In genomic region chr7:80134454-80135172, GRCm38 (mm10) we compare ENCODE assay signal across 8 mouse cellular contexts. TPM values are rescaled to one million over a fixed set of nuclear protein-coding genes. Genes with fewer than 3 reads are reported as not detected.
DNase-seq lines count a peak whose midpoint lies in the region; ATAC-seq lines count a peak whose summit lies in the region.

No protein-coding gene starts in this region.

- H3K4me2 ChIP-seq in midbrain, embryonic 14.5 days (ENCODE audit: low read length) = no peak overlapping the region
- H3K4me2 ChIP-seq in forebrain, embryonic 14.5 days (ENCODE audit: low read length) = no peak overlapping the region; the same call in 1 of the 2 replicates
- H3K4me2 ChIP-seq in heart, embryonic 16.5 days (ENCODE audit: low read depth, low read length) = peak overlapping the region; percentile 22
- peak overlapping the region; percentile 23; the same call in 1 of the 2 replicates for H3K4me2 ChIP-seq in lung, embryonic 16.5 days (ENCODE audit: low read depth, low read length)
- H3K4me2 ChIP-seq in stomach, embryonic 14.5 days (replicated peaks; ENCODE audit: low read depth, low read length) = no peak overlapping the region

- H3K27ac ChIP-seq in midbrain, embryonic 14.5 days (replicated peaks; ENCODE audit: low read depth, low read length) = no peak overlapping the region
- no peak overlapping the region for H3K27ac ChIP-seq in midbrain, embryonic 10.5 days (replicated peaks)
- peak overlapping the region; percentile 45; the same call in 1 of the 2 replicates for H3K27ac ChIP-seq in forebrain, embryonic 14.5 days (ENCODE audit: low read depth, low read length)
- peak overlapping the region; percentile 93 for H3K27ac ChIP-seq in heart, embryonic 16.5 days (ENCODE audit: low read length)
- H3K27ac ChIP-seq in lung, embryonic 16.5 days (ENCODE audit: low read length) = peak overlapping the region; percentile 95
- H3K27ac ChIP-seq in stomach, embryonic 14.5 days (ENCODE audit: low read length) = peak overlapping the region; percentile 36; the same call in 1 of the 2 replicates

- H3K9ac ChIP-seq in midbrain, embryonic 14.5 days (replicated peaks; ENCODE audit: low read length) = no peak overlapping the region
- no peak overlapping the region for H3K9ac ChIP-seq in forebrain, embryonic 14.5 days (ENCODE audit: low read length)
- H3K9ac ChIP-seq in heart, embryonic 16.5 days (ENCODE audit: low read length) = peak overlapping the region; percentile 51
- peak overlapping the region; percentile 36; the same call in 1 of the 2 replicates for H3K9ac ChIP-seq in lung, embryonic 16.5 days (ENCODE audit: low read length)
- H3K9ac ChIP-seq in stomach, embryonic 14.5 days (replicated peaks; ENCODE audit: low read depth, low read length) = no peak overlapping the region

- H3K4me1 ChIP-seq in midbrain, embryonic 14.5 days (ENCODE audit: control insufficient read depth, insufficient read depth, low read length) = 0 out of 2 replicates have a peak, but pooled peaks cover 3% of the 10 kb centered on the region
- peaks cover 10% of the 10 kb centered on the region for H3K4me1 ChIP-seq in midbrain, embryonic 10.5 days
- peaks cover 14% of the 10 kb centered on the region; the same call in 1 of the 2 replicates for H3K4me1 ChIP-seq in forebrain, embryonic 14.5 days (ENCODE audit: control insufficient read depth, insufficient read depth, low read length)
- H3K4me1 ChIP-seq in heart, embryonic 16.5 days (ENCODE audit: control insufficient read depth, insufficient read depth, low read length) = peaks cover 20% of the 10 kb centered on the region
- peaks cover 15% of the 10 kb centered on the region for H3K4me1 ChIP-seq in lung, embryonic 16.5 days (replicated peaks; ENCODE audit: control insufficient read depth, insufficient read depth, low read length)
- H3K4me1 ChIP-seq in stomach, embryonic 14.5 days (ENCODE audit: control insufficient read depth, insufficient read depth, low read length) = peaks cover 4% of the 10 kb centered on the region; the same call in 1 of the 2 replicates

- no peaks in the 10 kb centered on the region for H3K27me3 ChIP-seq in midbrain, embryonic 14.5 days (ENCODE audit: control insufficient read depth, insufficient read depth, low read length)
- H3K27me3 ChIP-seq in midbrain, embryonic 10.5 days (ENCODE audit: low read depth, poor library complexity, severe bottlenecking) = no peaks in the 10 kb centered on the region
- no peaks in the 10 kb centered on the region for H3K27me3 ChIP-seq in forebrain, embryonic 14.5 days (replicated peaks; ENCODE audit: control insufficient read depth, insufficient read depth, low read length)
- no peaks in the 10 kb centered on the region for H3K27me3 ChIP-seq in heart, embryonic 16.5 days (ENCODE audit: control insufficient read depth, insufficient read depth, low read length)
- no peaks in the 10 kb centered on the region for H3K27me3 ChIP-seq in lung, embryonic 16.5 days (ENCODE audit: control insufficient read depth, insufficient read depth, low read depth, low read length)
- H3K27me3 ChIP-seq in stomach, embryonic 14.5 days (ENCODE audit: control insufficient read depth, insufficient read depth, low read length) = no peaks in the 10 kb centered on the region

- ATAC-seq in midbrain, embryonic 14.5 days (ENCODE audit: low FRiP score, low TSS enrichment) = no peak
- peak; percentile 84 for ATAC-seq in forebrain, embryonic 14.5 days
- peak; percentile 76 for ATAC-seq in heart, embryonic 16.5 days (replicated peaks; ENCODE audit: extremely low read depth, insufficient read depth, low FRiP score)
- peak; percentile 91 for ATAC-seq in lung, embryonic 16.5 days (ENCODE audit: low read depth)
- peak; percentile 70; the same call in 1 of the 2 replicates for ATAC-seq in stomach, embryonic 14.5 days (ENCODE audit: insufficient number of reproducible peaks, insufficient read depth, low FRiP score, low read depth)

- H3K4me3 ChIP-seq in midbrain, embryonic 14.5 days (replicated peaks; ENCODE audit: low read depth, low read length) = no peak overlapping the region
- no peak overlapping the region for H3K4me3 ChIP-seq in midbrain, embryonic 10.5 days
- no peak overlapping the region for H3K4me3 ChIP-seq in forebrain, embryonic 14.5 days (ENCODE audit: low read depth, low read length)
- H3K4me3 ChIP-seq in heart, embryonic 16.5 days (ENCODE audit: low read length) = no peak overlapping the region
- H3K4me3 ChIP-seq in lung, embryonic 16.5 days (ENCODE audit: low read length) = no peak overlapping the region
- H3K4me3 ChIP-seq in stomach, embryonic 14.5 days (ENCODE audit: low read depth, low read length) = no peak overlapping the region

- H3K9me3 ChIP-seq in midbrain, embryonic 14.5 days (ENCODE audit: control insufficient read depth, low read length) = no peaks in the 10 kb centered on the region
- H3K9me3 ChIP-seq in midbrain, embryonic 10.5 days (replicated peaks) = peaks cover 14% of the 10 kb centered on the region
- peaks cover 5% of the 10 kb centered on the region; the same call in 1 of the 2 replicates for H3K9me3 ChIP-seq in forebrain, embryonic 14.5 days (replicated peaks; ENCODE audit: control insufficient read depth, low read length)
- peaks cover 15% of the 10 kb centered on the region for H3K9me3 ChIP-seq in heart, embryonic 16.5 days (replicated peaks; ENCODE audit: control insufficient read depth, low read length)
- peaks cover 4% of the 10 kb centered on the region for H3K9me3 ChIP-seq in lung, embryonic 16.5 days (ENCODE audit: control insufficient read depth, low read length)
- 0 out of 2 replicates have a peak, but pooled peaks cover 6% of the 10 kb centered on the region for H3K9me3 ChIP-seq in stomach, embryonic 14.5 days (ENCODE audit: control insufficient read depth, low read depth, low read length)

- 49% methylated on average over 8 of the region's 8 CpGs for WGBS in midbrain, embryonic 14.5 days
- WGBS in midbrain, embryonic 10.5 days = 59% methylated on average over 8 of the region's 8 CpGs
- 33% methylated on average over 8 of the region's 8 CpGs for WGBS in forebrain, embryonic 14.5 days
- WGBS in heart, embryonic 16.5 days = 14% methylated on average over 8 of the region's 8 CpGs
- 16% methylated on average over 8 of the region's 8 CpGs for WGBS in lung, embryonic 16.5 days
- 28% methylated on average over 8 of the region's 8 CpGs for WGBS in stomach, embryonic 14.5 days

- no peaks in the 10 kb centered on the region for H3K36me3 ChIP-seq in midbrain, embryonic 14.5 days (ENCODE audit: control insufficient read depth, insufficient read depth, low read length)
- no peaks in the 10 kb centered on the region for H3K36me3 ChIP-seq in midbrain, embryonic 10.5 days
- no peaks in the 10 kb centered on the region for H3K36me3 ChIP-seq in forebrain, embryonic 14.5 days (ENCODE audit: control insufficient read depth, insufficient read depth, low read length)
- H3K36me3 ChIP-seq in heart, embryonic 16.5 days (ENCODE audit: control insufficient read depth, insufficient read depth) = no peaks in the 10 kb centered on the region
- H3K36me3 ChIP-seq in lung, embryonic 16.5 days (ENCODE audit: control insufficient read depth, insufficient read depth, low read length) = no peaks in the 10 kb centered on the region
- no peaks in the 10 kb centered on the region for H3K36me3 ChIP-seq in stomach, embryonic 14.5 days (ENCODE audit: control insufficient read depth, insufficient read depth, low read length)

- DNase-seq in midbrain, embryonic 14.5 days = peak; percentile 85
- no peak for DNase-seq in midbrain, embryonic 10.5 days (ENCODE audit: low spot score)
- DNase-seq in forebrain, embryonic 14.5 days (ENCODE audit: low spot score) = peak; percentile 94
- DNase-seq in layer of hippocampus, adult 9-11 months = peak; percentile 81
- DNase-seq in thymus, postnatal 0 days (ENCODE audit: low spot score) = no peak

RNA-seq across cellular contexts. Expression of gene Idh2, which starts 19.4 kb away (rescaled TPM):
- 203 and 232 TPM in 2 replicates for polyA plus RNA-seq in midbrain, embryonic 14.5 days (2014; fragmentation: Nextera tagmentation; extraction: Ambion mirVana)
- 428 and 429 TPM in 2 replicates for polyA plus RNA-seq in midbrain, embryonic 10.5 days (2016; fragmentation: Nextera tagmentation; extraction: Ambion mirVana)
- polyA plus RNA-seq in forebrain, embryonic 14.5 days (2014; fragmentation: Nextera tagmentation; extraction: Ambion mirVana) = 315 and 338 TPM in 2 replicates
- polyA plus RNA-seq in heart, embryonic 16.5 days (2015; fragmentation: Nextera tagmentation; extraction: Ambion mirVana) = 2,779 and 2,782 TPM in 2 replicates
- polyA plus RNA-seq in lung, embryonic 16.5 days (2015; fragmentation: Nextera tagmentation; extraction: Ambion mirVana) = 671 and 680 TPM in 2 replicates
- 613 and 615 TPM in 2 replicates for polyA plus RNA-seq in stomach, embryonic 14.5 days (2014; fragmentation: Nextera tagmentation; extraction: Ambion mirVana)
- polyA plus RNA-seq in thymus, postnatal 0 days (2015; fragmentation: Nextera tagmentation; extraction: Ambion mirVana) = 322 and 332 TPM in 2 replicates

RNA-seq across cellular contexts. Expression of gene Sema4b, which starts 52.0 kb away (rescaled TPM):
- polyA plus RNA-seq in midbrain, embryonic 14.5 days (2014; fragmentation: Nextera tagmentation; extraction: Ambion mirVana) = 19.8 and 21.9 TPM in 2 replicates
- polyA plus RNA-seq in midbrain, embryonic 10.5 days (2016; fragmentation: Nextera tagmentation; extraction: Ambion mirVana) = 12.6 and 16.5 TPM in 2 replicates
- polyA plus RNA-seq in forebrain, embryonic 14.5 days (2014; fragmentation: Nextera tagmentation; extraction: Ambion mirVana) = 11.6 and 12.8 TPM in 2 replicates
- 12.1 and 14.4 TPM in 2 replicates for polyA plus RNA-seq in heart, embryonic 16.5 days (2015; fragmentation: Nextera tagmentation; extraction: Ambion mirVana)
- polyA plus RNA-seq in lung, embryonic 16.5 days (2015; fragmentation: Nextera tagmentation; extraction: Ambion mirVana) = 15.8 and 16.3 TPM in 2 replicates
- polyA plus RNA-seq in stomach, embryonic 14.5 days (2014; fragmentation: Nextera tagmentation; extraction: Ambion mirVana) = 21.7 and 23.4 TPM in 2 replicates
- 16.8 and 20.9 TPM in 2 replicates for polyA plus RNA-seq in thymus, postnatal 0 days (2015; fragmentation: Nextera tagmentation; extraction: Ambion mirVana)

Comparison
In these comparisons a context has a peak if more than half of its experiments do, and no peak if none do; other contexts are left out.
1. DNase-seq: peak in midbrain, embryonic 14.5 days (single experiment), forebrain, embryonic 14.5 days (single experiment) and layer of hippocampus, adult 9-11 months (single experiment); none in midbrain, embryonic 10.5 days (single experiment) and thymus, postnatal 0 days (single experiment).
2. H3K27ac ChIP-seq: peak in forebrain, embryonic 14.5 days (single experiment), heart, embryonic 16.5 days (single experiment), lung, embryonic 16.5 days (single experiment) and stomach, embryonic 14.5 days (single experiment); none in midbrain, embryonic 14.5 days (single experiment) and midbrain, embryonic 10.5 days (single experiment).
3. H3K4me2 ChIP-seq: peak in heart, embryonic 16.5 days (single experiment) and lung, embryonic 16.5 days (single experiment); none in midbrain, embryonic 14.5 days (single experiment), forebrain, embryonic 14.5 days (single experiment) and stomach, embryonic 14.5 days (single experiment).
4. H3K9ac ChIP-seq: peak in heart, embryonic 16.5 days (single experiment) and lung, embryonic 16.5 days (single experiment); none in midbrain, embryonic 14.5 days (single experiment), forebrain, embryonic 14.5 days (single experiment) and stomach, embryonic 14.5 days (single experiment).